Mouse (Mus musculus) cerebellum, adult 2 months (tissue): Measurements from ENCODE around the gene Slc22a3.

ENCODE experiments used
- CTCF ChIP-seq: fragments of 200-500 bp; IDR thresholded peaks from 2 replicates; pipeline ENCODE4 v1.5.1; 2011; ENCODE audit warnings: low read depth, mild to moderate bottlenecking, control low read depth, low read length, moderate library complexity, borderline replicate concordance; ENCODE audit not compliant: insufficient read depth
- POLR2A ChIP-seq: fragments of 200-500 bp; IDR thresholded peaks from 2 replicates; pipeline ENCODE4 v1.6.1; 2011; ENCODE audit warnings: low read length, control low read depth, borderline replicate concordance; ENCODE audit not compliant: insufficient read depth

DNA sequence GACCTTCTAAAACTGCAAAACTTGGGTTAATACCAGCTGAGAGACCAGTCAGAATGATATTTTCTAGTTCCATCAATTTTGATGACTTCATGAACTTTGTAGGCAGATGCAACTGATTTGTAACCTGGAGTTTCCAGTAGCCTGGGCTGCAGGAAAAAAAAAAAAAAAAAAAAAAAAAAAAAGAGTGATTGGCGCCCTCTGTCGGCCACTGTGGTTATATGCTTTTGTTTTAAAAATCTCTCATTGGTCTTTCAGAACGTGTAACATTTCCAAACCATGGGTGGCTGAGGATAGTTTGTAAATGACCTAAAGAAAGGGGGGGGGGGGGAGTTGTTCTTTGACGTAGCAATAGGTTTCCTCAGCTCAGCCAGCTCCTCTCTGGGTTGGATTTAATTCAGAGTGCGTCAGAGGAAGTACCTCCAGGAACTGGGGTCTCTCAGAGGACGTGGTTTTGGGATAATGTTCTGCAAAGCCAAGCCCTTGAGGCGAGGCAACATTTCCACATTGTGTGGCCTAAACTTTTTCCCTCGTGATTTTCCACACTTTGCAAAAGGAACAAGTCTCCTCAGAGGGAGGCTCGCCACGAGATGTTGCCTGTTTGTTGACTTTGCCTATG lies 136.1 kb downstream of the Slc22a3 start:
- TF ChIP-seq POLR2A (no peak), CTCF (no peak)
